Mouse (Mus musculus) ES-E14 (cell line): ENCODE results near the gene Myo1h.

Source experiments
- CHD2 ChIP-seq: IDR thresholded peaks from 2 replicates; pipeline ENCODE4 v1.6.1; 2014; ENCODE audit warnings: mild to moderate bottlenecking, low read depth, low read length, inconsistent platforms
- HCFC1 ChIP-seq: IDR thresholded peaks from 2 replicates; pipeline ENCODE4 v1.6.1; 2012; ENCODE audit warnings: low read length, inconsistent platforms, borderline replicate concordance; ENCODE audit not compliant: insufficient read depth
- MAFK ChIP-seq: IDR thresholded peaks from 2 replicates; pipeline ENCODE4 v1.6.1; 2014; ENCODE audit warnings: mild to moderate bottlenecking, low read depth, low read length, inconsistent platforms; ENCODE audit not compliant: insufficient read depth
- ZC3H11A ChIP-seq: IDR thresholded peaks from 2 replicates; pipeline ENCODE4 v1.6.1; 2012; ENCODE audit warnings: low read depth, mild to moderate bottlenecking, inconsistent platforms, low read length, borderline replicate concordance
- ZNF384 ChIP-seq: IDR thresholded peaks from 2 replicates; pipeline ENCODE4 v1.6.1; 2012; ENCODE audit warnings: low read depth, low read length, inconsistent platforms

GRCm38 (mm10) chr5:114347005-114347404 is 58.0 kb downstream of the Myo1h start:
- TF ChIP-seq MAFK (no peak), ZC3H11A (no peak), CHD2 (no peak), ZNF384 (no peak), HCFC1 (no peak)
